Mouse (Mus musculus): ENCODE results near the gene Fkbp10. TPM values are rescaled to one million over a fixed set of nuclear protein-coding genes. Genes with fewer than 3 reads are reported as not detected.
A peak's percentile ranks its signal among the peaks of the same experiment; 100 is the strongest.

Fkbp10 gene
- 7.2 and 32.8 TPM in 2 replicates for polyA plus RNA-seq (2014; fragmentation: Nextera tagmentation; extraction: Ambion mirVana)

DNA sequence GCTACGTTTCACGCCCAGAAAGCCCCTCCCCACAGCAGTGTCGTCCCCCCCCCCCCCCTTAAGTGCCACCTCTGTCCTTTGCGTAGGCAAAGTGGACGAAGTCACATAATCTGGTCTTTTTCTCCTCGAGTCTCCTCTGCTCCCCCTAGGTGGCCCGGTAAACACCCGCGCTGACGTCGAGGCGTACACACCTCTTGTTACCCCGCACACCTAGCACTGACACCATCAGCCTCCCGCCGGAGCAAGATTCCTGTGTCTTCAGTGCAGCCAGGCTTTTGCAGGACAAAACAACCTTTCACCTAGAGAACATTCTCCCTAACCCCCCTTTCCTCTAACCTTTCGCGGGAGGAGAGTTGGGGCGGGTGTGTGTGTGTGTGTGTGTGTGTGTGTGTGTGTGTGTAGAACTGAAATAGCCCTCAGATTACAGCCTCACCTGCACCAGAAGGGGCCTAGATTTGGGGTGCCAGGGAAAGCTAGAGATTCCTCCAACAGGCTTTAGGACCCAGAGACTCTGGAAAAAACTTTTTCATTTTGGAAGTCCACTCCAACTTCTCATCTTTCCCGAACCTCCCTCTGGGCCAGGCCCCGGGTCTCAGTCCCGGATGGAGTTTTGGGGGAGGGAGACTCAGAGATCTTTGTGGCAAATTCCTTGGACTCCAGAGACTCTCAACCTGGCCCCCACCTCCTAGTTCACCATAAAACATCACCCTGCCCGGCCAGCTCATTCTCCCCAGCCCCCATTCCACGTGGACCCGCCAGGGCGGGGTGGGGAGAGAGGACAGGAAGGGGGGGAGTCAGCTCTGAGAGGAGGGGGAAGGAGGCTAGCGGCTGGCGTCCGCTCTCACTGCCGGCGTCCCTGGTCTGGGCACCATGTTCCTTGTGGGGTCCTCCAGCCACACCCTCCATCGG is at the start of gene Fkbp10:
TSS of gene Fkbp10 (plus strand) at position 784 of the 909 bp plus-strand sequence.
- WGBS, result under 1% methylated on average over 25 of the region's 31 CpGs
- Histone ChIP-seq H3K4me2 (ENCODE audit: low read depth, low read length) (peak within 1 kb of the TSS; percentile 61), H3K4me1 (ENCODE audit: control insufficient read depth, insufficient read depth, low read length) (no peaks in the 10 kb centered on the region; the same call in 1 of the 2 replicates), H3K9ac (replicated peaks; ENCODE audit: low read depth, low read length) (peak within 1 kb of the TSS; percentile 68), H3K36me3 (ENCODE audit: control insufficient read depth, insufficient read depth, low read length) (no peaks in the 10 kb centered on the region), H3K27me3 (ENCODE audit: control insufficient read depth, insufficient read depth, low read length) (peaks cover 8% of the 10 kb centered on the region; the same call in 1 of the 2 replicates), H3K27ac (ENCODE audit: low read depth, low read length) (0 out of 2 replicates have a peak within 1 kb of the TSS, but pooled peaks have one; percentile 48), H3K4me3 (ENCODE audit: low read depth, low read length) (peak within 1 kb of the TSS; percentile 60), H3K9me3 (ENCODE audit: control insufficient read depth, low read length) (no peaks in the 10 kb centered on the region)
- no peak; the same call in 1 of the 2 replicates for ATAC-seq (ENCODE audit: low read depth)

DNA sequence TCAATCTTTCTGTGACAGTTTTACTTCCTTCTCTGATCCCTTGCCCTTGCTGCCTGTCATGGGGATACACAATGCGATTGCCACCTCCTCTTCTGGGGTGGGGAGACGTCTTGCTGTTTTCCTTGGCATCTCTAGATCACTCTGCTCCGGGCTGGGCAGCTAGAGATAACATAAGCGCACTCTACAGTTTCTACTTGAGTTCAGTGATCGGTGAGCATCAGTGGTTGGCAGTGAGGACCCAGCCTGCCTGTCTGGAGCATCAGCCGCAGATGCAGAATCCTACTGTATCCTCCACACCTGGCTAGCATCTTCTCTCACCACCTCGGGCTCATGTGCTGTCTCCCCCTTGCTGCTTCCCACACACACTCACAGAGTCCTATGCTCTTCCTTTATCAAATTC is 46.4 kb upstream of the Fkbp10 start:
- 72% methylated on average over 7 of the region's 7 CpGs for WGBS
- H3K27ac ChIP-seq (ENCODE audit: low read depth, low read length), result no peak overlapping the region

DNA sequence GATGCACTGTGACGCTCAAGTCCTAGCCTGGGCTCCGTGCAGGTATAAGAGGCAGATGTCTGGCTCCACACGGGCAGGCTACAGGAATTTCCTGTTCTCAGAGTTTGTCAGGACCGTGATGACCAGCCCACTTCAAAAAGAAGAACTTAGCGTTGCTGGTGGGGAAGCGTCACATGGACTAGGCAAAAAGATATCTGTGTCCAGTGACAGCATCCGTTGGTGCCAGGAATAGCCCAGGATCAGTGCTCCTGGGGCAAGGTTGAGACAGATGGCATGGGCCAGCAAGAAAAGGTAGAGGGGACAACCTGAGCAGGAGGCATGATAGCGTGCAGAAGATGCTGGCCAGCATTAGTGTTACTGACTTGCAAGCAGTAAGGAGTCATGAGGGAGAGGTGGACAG is 45.7 kb upstream of the Fkbp10 start:
- Histone ChIP-seq H3K9ac (replicated peaks; ENCODE audit: low read depth, low read length) (no peak overlapping the region), H3K4me2 (ENCODE audit: low read depth, low read length) (no peak overlapping the region), H3K27me3 (ENCODE audit: control insufficient read depth, insufficient read depth, low read length) (no peaks in the 10 kb centered on the region), H3K36me3 (ENCODE audit: control insufficient read depth, insufficient read depth, low read length) (peaks cover 5% of the 10 kb centered on the region; the same call in 1 of the 2 replicates), H3K4me1 (ENCODE audit: control insufficient read depth, insufficient read depth, low read length) (no peaks in the 10 kb centered on the region), H3K27ac (ENCODE audit: low read depth, low read length) (no peak overlapping the region), H3K9me3 (ENCODE audit: control insufficient read depth, low read length) (no peaks in the 10 kb centered on the region), H3K4me3 (ENCODE audit: low read depth, low read length) (no peak overlapping the region)
- 86% methylated on average over 8 of the region's 8 CpGs for WGBS
- no peak for ATAC-seq (ENCODE audit: low read depth)

More for the DNA sequence above, 46.4 kb upstream of the Fkbp10 start:
- Histone ChIP-seq H3K27me3 (ENCODE audit: control insufficient read depth, insufficient read depth, low read length) (no peaks in the 10 kb centered on the region), H3K4me2 (ENCODE audit: low read depth, low read length) (no peak overlapping the region), H3K4me3 (ENCODE audit: low read depth, low read length) (no peak overlapping the region), H3K9me3 (ENCODE audit: control insufficient read depth, low read length) (no peaks in the 10 kb centered on the region), H3K9ac (replicated peaks; ENCODE audit: low read depth, low read length) (no peak overlapping the region), H3K4me1 (ENCODE audit: control insufficient read depth, insufficient read depth, low read length) (no peaks in the 10 kb centered on the region), H3K36me3 (ENCODE audit: control insufficient read depth, insufficient read depth, low read length) (peaks cover 5% of the 10 kb centered on the region; the same call in 1 of the 2 replicates)
- ATAC-seq (ENCODE audit: low read depth), result no peak

DNA sequence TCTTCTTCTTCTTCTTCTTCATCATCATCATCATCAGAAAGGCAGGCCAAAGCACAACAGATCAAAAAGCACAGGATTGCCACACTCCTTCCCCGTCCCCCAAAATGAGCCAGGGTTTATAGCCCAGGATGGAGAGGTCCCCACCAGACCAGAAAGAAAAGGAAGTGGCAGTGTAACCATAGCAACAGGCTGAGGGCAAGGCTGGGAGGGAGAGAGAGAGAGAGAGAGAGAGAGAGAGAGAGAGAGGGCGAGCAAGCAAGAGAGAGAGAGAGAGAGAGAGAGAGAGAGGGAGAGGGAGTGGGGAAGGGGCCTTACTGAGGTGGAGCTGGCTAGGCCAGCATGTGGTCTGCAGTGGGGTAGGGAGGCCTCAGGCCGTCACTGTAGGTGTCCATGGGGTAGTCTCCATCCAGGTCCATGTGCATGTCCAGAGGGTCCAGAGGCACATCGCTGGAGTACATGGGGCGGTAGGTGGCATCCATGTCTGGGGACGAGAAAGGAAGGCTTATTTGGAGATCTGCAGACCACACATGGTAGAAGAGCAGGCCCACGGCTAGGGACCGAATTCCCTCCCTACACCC is 43.4 kb upstream of the Fkbp10 start:
- H3K36me3 ChIP-seq (ENCODE audit: control insufficient read depth, insufficient read depth, low read length), result peaks cover 11% of the 10 kb centered on the region; the same call in 1 of the 2 replicates
- ATAC-seq (ENCODE audit: low read depth), result no peak

DNA sequence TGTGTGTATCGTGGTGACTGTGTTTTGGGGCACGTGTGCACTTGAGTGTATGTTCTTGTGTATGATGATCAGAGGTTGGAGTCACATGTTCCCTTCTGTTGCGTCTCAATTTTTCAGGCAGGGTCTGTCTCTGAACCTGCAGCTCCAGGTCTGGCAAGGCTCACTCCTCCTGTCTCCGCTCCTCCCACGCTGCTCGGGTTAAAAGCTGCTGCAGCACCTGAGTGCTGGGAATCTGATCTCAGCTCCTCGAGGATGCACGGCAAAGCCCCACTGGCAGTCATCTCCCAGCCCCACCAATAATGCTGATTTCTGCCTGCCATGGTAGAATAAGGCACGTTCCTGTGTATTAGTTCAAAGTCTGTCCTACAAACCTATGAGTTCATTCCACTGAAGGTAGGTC is 40.4 kb upstream of the Fkbp10 start:
- 92% methylated on average over 9 of the region's 9 CpGs for WGBS
- no peak overlapping the region for H3K4me2 ChIP-seq (ENCODE audit: low read depth, low read length)
- H3K36me3 ChIP-seq (ENCODE audit: control insufficient read depth, insufficient read depth, low read length), result peaks cover 26% of the 10 kb centered on the region
- H3K27ac ChIP-seq (ENCODE audit: low read depth, low read length), result no peak overlapping the region
- H3K27me3 ChIP-seq (ENCODE audit: control insufficient read depth, insufficient read depth, low read length), result no peaks in the 10 kb centered on the region
- no peaks in the 10 kb centered on the region for H3K4me1 ChIP-seq (ENCODE audit: control insufficient read depth, insufficient read depth, low read length)
- ATAC-seq (ENCODE audit: low read depth), result no peak
- no peak overlapping the region for H3K4me3 ChIP-seq (ENCODE audit: low read depth, low read length)
- H3K9me3 ChIP-seq (ENCODE audit: control insufficient read depth, low read length), result no peaks in the 10 kb centered on the region
- H3K9ac ChIP-seq (replicated peaks; ENCODE audit: low read depth, low read length), result no peak overlapping the region

More for the DNA sequence above, 43.4 kb upstream of the Fkbp10 start:
- H3K27me3 ChIP-seq (ENCODE audit: control insufficient read depth, insufficient read depth, low read length), result no peaks in the 10 kb centered on the region
- no peaks in the 10 kb centered on the region for H3K4me1 ChIP-seq (ENCODE audit: control insufficient read depth, insufficient read depth, low read length)
- no peak overlapping the region for H3K4me3 ChIP-seq (ENCODE audit: low read depth, low read length)
- H3K9ac ChIP-seq (replicated peaks; ENCODE audit: low read depth, low read length), result no peak overlapping the region
- no peak overlapping the region for H3K4me2 ChIP-seq (ENCODE audit: low read depth, low read length)
- no peaks in the 10 kb centered on the region for H3K9me3 ChIP-seq (ENCODE audit: control insufficient read depth, low read length)
- no peak overlapping the region for H3K27ac ChIP-seq (ENCODE audit: low read depth, low read length)
- 66% methylated on average over 7 of the region's 8 CpGs for WGBS

DNA sequence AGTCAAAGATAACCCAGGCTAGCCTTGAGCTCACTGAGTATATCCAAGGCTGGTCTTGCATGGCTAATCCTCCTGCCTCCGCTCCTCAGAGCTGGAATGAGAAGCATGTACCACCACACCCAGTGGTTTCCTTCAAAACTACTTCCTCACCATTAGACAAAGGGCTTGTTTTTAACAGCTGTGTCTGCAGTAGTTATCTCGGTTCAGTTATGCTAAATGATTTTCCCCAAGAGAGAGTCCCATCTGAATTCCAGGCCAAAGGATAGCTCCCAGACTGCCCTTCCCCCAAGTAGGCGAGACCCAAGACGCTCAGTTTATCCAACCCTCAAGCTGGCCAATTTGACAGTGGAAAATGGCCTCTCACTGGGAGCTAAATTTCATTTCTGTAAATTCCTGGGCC is 39.5 kb upstream of the Fkbp10 start:
- no peak for ATAC-seq (ENCODE audit: low read depth)
- no peaks in the 10 kb centered on the region for H3K27me3 ChIP-seq (ENCODE audit: control insufficient read depth, insufficient read depth, low read length)
- no peaks in the 10 kb centered on the region for H3K9me3 ChIP-seq (ENCODE audit: control insufficient read depth, low read length)
- H3K36me3 ChIP-seq (ENCODE audit: control insufficient read depth, insufficient read depth, low read length), result peaks cover 25% of the 10 kb centered on the region
- no peaks in the 10 kb centered on the region for H3K4me1 ChIP-seq (ENCODE audit: control insufficient read depth, insufficient read depth, low read length)
- 59% methylated on average over 4 of the region's 4 CpGs for WGBS
- H3K27ac ChIP-seq (ENCODE audit: low read depth, low read length), result no peak overlapping the region
- H3K4me2 ChIP-seq (ENCODE audit: low read depth, low read length), result no peak overlapping the region
- H3K9ac ChIP-seq (replicated peaks; ENCODE audit: low read depth, low read length), result no peak overlapping the region
- no peak overlapping the region for H3K4me3 ChIP-seq (ENCODE audit: low read depth, low read length)

DNA sequence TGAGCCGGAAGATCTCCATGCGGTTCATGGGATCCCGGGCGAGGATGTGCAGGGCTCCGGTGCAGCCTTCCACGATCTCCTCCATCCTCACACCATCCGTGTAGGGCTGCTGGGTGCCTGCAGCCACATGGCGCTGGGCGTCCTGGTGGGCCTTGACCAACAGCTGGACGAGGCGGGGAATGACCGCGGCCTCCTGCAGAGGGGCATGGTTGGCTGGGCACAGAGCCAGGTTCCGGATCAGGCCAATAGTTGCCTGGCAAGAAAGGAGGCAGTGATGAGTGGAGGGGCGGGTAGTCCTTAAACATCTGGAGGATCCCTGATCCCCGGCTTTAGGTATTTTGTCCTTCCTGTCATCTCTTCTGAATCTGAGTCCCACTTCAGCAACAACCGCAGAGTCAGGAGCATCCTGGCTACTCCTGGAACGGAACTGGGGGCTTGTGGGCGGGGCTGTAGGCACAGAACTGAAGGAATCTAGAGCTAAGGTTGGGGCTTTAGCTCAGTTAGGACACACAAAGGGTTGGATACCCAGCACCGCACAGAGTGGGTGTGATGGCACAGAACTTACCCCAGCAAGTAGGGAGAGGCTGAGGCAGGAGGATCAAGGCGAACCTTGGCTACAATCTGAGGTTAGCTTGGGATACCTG is 38.6 kb upstream of the Fkbp10 start:
- Histone ChIP-seq H3K27me3 (ENCODE audit: control insufficient read depth, insufficient read depth, low read length) (no peaks in the 10 kb centered on the region), H3K36me3 (ENCODE audit: control insufficient read depth, insufficient read depth, low read length) (peaks cover 28% of the 10 kb centered on the region), H3K9ac (replicated peaks; ENCODE audit: low read depth, low read length) (no peak overlapping the region), H3K27ac (ENCODE audit: low read depth, low read length) (no peak overlapping the region), H3K4me1 (ENCODE audit: control insufficient read depth, insufficient read depth, low read length) (no peaks in the 10 kb centered on the region), H3K4me2 (ENCODE audit: low read depth, low read length) (no peak overlapping the region), H3K4me3 (ENCODE audit: low read depth, low read length) (no peak overlapping the region), H3K9me3 (ENCODE audit: control insufficient read depth, low read length) (no peaks in the 10 kb centered on the region)
- ATAC-seq (ENCODE audit: low read depth), result no peak
- WGBS, result 92% methylated on average over 21 of the region's 21 CpGs

DNA sequence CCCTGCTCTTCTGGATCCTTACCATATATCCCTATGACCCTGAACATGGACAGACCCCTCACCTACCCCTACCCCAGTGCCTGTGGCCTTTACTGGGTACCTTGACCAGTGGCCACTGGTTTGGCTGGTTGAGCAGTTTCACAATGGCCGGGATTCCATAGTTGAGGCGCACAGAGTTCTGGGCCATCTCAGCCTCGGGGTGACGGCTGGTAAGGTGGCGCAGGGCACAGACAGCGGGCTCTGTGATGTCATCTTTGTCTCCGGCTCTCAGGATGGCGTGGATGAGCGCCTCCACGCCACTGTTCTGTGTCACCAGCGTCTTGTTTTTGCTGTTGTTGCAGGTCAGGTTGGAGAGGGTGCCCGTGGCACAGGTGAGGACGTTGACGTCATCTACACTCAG is 37.5 kb upstream of the Fkbp10 start:
- WGBS, result 97% methylated on average over 14 of the region's 14 CpGs
- Histone ChIP-seq H3K9me3 (ENCODE audit: control insufficient read depth, low read length) (no peaks in the 10 kb centered on the region), H3K4me1 (ENCODE audit: control insufficient read depth, insufficient read depth, low read length) (no peaks in the 10 kb centered on the region), H3K27ac (ENCODE audit: low read depth, low read length) (no peak overlapping the region), H3K36me3 (ENCODE audit: control insufficient read depth, insufficient read depth, low read length) (peaks cover 31% of the 10 kb centered on the region), H3K9ac (replicated peaks; ENCODE audit: low read depth, low read length) (no peak overlapping the region), H3K4me3 (ENCODE audit: low read depth, low read length) (no peak overlapping the region), H3K27me3 (ENCODE audit: control insufficient read depth, insufficient read depth, low read length) (no peaks in the 10 kb centered on the region), H3K4me2 (ENCODE audit: low read depth, low read length) (no peak overlapping the region)
- ATAC-seq (ENCODE audit: low read depth), result no peak

All from neural tube, embryonic 14.5 days (tissue).